Mouse (Mus musculus) myocyte (in vitro differentiated cells): Measurements from ENCODE around the gene Zfp422. TPM values are rescaled to one million over a fixed set of nuclear protein-coding genes. Genes with fewer than 3 reads are reported as not detected.

Source experiments
- H3K27me3 ChIP-seq: one replicate; pipeline ENCODE4 v1.6.1; 2011; ENCODE audit not compliant: control insufficient read depth, insufficient read depth, insufficient read length
- H3K36me3 ChIP-seq: one replicate; pipeline ENCODE4 v1.6.1; 2011; ENCODE audit not compliant: control insufficient read depth, insufficient read depth
- H3K4me2 ChIP-seq: one replicate; pipeline ENCODE4 v1.6.1; 2011; ENCODE audit warnings: low read depth, control low read depth
- H3K4me3 ChIP-seq: one replicate; pipeline ENCODE4 v1.5.1; 2011; ENCODE audit warnings: mild to moderate bottlenecking, control low read depth, moderate library complexity
- H3K79me2 ChIP-seq: one replicate; pipeline ENCODE4 v1.6.1; 2011; ENCODE audit not compliant: control insufficient read depth, insufficient read depth
- H3ac ChIP-seq: one replicate; pipeline ENCODE4 v1.6.1; 2011; ENCODE audit not compliant: control insufficient read depth, insufficient read length
- CEBPB ChIP-seq: IDR thresholded peaks from 2 replicates; pipeline ENCODE4 v1.6.1; 2011; ENCODE audit warnings: mild to moderate bottlenecking, moderate library complexity; ENCODE audit not compliant: poor library complexity, insufficient read depth, severe bottlenecking
- E2F4 ChIP-seq: IDR thresholded peaks from one replicate; pipeline ENCODE4 v1.6.1; 2011; ENCODE audit warnings: mild to moderate bottlenecking, control low read depth, moderate library complexity; ENCODE audit not compliant: insufficient read depth
- MAX ChIP-seq: IDR thresholded peaks from one replicate; pipeline ENCODE4 v1.6.1; 2011; ENCODE audit warnings: low read depth, mild to moderate bottlenecking, control low read depth
- MYOD1 ChIP-seq, 3 experiments: IDR thresholded peaks; one replicate each; pipeline ENCODE4 v1.6.1; 2011; ENCODE audit warnings: control low read depth in 2 of 3, low read depth in 2 of 3, mild to moderate bottlenecking in 2 of 3, moderate library complexity in 1 of 3; ENCODE audit not compliant: insufficient read length in 2 of 3, control insufficient read depth in 1 of 3
- MYOG ChIP-seq, 3 experiments: IDR thresholded peaks; one replicate each; pipeline ENCODE4 v1.6.1; 2011; ENCODE audit warnings: control low read depth in 2 of 3, low read depth in 2 of 3, mild to moderate bottlenecking in 2 of 3; ENCODE audit not compliant: insufficient read length in 2 of 3, control insufficient read depth in 1 of 3, insufficient read depth in 1 of 3
- POLR2A ChIP-seq: IDR thresholded peaks from one replicate; pipeline ENCODE4 v1.6.1; 2011; ENCODE audit warnings: low read depth, mild to moderate bottlenecking, control low read depth, moderate library complexity; ENCODE audit not compliant: insufficient read length
- POLR2AphosphoS2 ChIP-seq: IDR thresholded peaks from one replicate; pipeline ENCODE4 v1.6.1; 2011; ENCODE audit warnings: low read depth, control low read depth; ENCODE audit not compliant: insufficient read length
- REST ChIP-seq: IDR thresholded peaks from one replicate; pipeline ENCODE4 v1.6.1; 2011; ENCODE audit warnings: mild to moderate bottlenecking, control low read depth, moderate library complexity; ENCODE audit not compliant: insufficient read depth, insufficient read length
- SRF ChIP-seq: IDR thresholded peaks from one replicate; pipeline ENCODE4 v1.6.1; 2011; ENCODE audit warnings: low read depth; ENCODE audit not compliant: control insufficient read depth, insufficient read length
- TCF12 ChIP-seq: IDR thresholded peaks from one replicate; pipeline ENCODE4 v1.6.1; 2011; ENCODE audit warnings: mild to moderate bottlenecking, control low read depth; ENCODE audit not compliant: poor library complexity, insufficient read depth, severe bottlenecking
- TCF3 ChIP-seq: IDR thresholded peaks from one replicate; pipeline ENCODE4 v1.6.1; 2011; ENCODE audit warnings: low read depth, control low read depth; ENCODE audit not compliant: insufficient read length
- USF1 ChIP-seq: IDR thresholded peaks from one replicate; pipeline ENCODE4 v1.6.1; 2011; ENCODE audit warnings: low read depth, mild to moderate bottlenecking, control low read depth, moderate library complexity
- polyA plus RNA-seq: library from polyadenylated mRNA; unstranded; fragments of >200 nt; fragmentation: generic; extraction: Trizol; gene quantifications from one replicate; pipeline ENCODE4 v1.2.1, GENCODE M21; 2012; ENCODE audit warnings: missing spikeins

The Zfp422 gene
- polyA plus RNA-seq, 1 experiment, result 5.2 TPM

DNA sequence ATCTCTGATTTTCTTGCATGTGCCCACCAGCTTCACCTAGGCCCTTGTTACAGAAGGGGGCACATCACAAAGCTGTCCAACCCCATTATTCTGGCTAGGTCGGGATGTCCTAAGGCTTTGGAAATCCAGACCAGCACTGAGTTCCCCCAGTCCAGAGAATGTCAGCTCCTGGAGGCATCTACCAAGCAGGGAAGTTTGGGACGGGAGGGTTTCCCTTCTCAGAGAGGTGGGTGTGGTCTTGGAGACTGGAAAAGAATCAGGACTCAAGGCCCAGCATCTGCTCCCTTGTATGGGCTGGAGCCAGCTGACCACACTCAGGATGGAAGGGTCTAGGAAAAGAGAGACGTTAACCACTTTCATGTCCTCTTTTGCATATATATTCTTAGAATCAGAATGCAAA, 24.4 kb upstream of the Zfp422 start:
- no peaks in the 10 kb centered on the region for H3K36me3 ChIP-seq
- no peak overlapping the region for H3ac ChIP-seq
- H3K79me2 ChIP-seq, result no peaks in the 10 kb centered on the region
- no peak for TF ChIP-seq TCF12
- TF ChIP-seq POLR2A, result no peak
- TF ChIP-seq REST, result no peak
- no peak for TF ChIP-seq POLR2AphosphoS2
- TF ChIP-seq MYOG (IDR thresholded peaks at IDR 0.05; ENCODE audit: control insufficient read depth in 1 of 3, insufficient read depth in 1 of 3, insufficient read length in 2 of 3, low read depth in 2 of 3), result no peak
- no peak for TF ChIP-seq MAX
- no peak for TF ChIP-seq SRF
- TF ChIP-seq CEBPB, result no peak
- no peak for TF ChIP-seq USF1
- no peak for TF ChIP-seq E2F4
- no peak for TF ChIP-seq TCF3
- no peak for TF ChIP-seq MYOD1 (IDR thresholded peaks at IDR 0.05; ENCODE audit: control insufficient read depth in 1 of 3, insufficient read length in 2 of 3, low read depth in 2 of 3)
- no peaks in the 10 kb centered on the region for H3K27me3 ChIP-seq
- no peak overlapping the region for H3K4me2 ChIP-seq
- no peak overlapping the region for H3K4me3 ChIP-seq

DNA sequence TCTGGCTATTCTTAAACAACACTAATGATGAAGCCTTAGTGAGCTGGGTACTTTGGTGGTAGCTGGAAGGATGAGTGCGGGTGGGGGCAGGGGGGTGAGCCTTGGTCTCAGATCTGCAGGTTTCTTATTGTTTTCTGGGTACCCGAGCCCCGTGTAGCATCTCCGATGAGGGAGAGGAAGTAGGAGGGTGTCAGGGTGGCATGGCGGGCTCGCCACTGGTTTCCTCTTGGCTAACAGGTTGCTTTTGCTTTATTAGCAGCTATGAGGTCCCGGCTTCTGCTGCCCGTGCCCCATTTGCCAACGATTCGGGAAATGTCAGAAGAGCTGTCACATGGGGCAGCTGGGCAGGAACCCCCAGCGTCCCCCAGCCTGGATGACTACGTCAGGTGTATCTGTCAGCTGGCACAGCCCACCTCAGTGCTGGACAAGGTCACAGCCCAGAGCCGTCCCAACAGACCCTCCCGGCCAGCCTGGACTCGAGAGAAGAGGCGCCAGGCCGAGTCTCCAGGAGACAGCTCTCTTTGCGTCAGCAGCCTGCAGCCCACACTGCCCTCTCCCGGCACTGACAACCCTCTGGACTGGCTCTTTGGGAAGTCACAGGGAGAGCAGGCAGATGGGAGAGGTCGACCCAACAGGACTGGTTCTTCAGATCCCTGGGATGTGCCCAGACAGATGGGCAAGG, 22.8 kb upstream of the Zfp422 start:
- Histone ChIP-seq H3K4me3 (peak overlapping the region; percentile 21), H3K27me3 (no peaks in the 10 kb centered on the region), H3K36me3 (no peaks in the 10 kb centered on the region), H3K4me2 (peak overlapping the region; percentile 79), H3K79me2 (no peaks in the 10 kb centered on the region), H3ac (no peak overlapping the region)
- TF ChIP-seq MYOG (IDR thresholded peaks at IDR 0.05; ENCODE audit: control insufficient read depth in 1 of 3, insufficient read depth in 1 of 3, insufficient read length in 2 of 3, low read depth in 2 of 3) (peak in 1 of 3 experiments; percentile 14), CEBPB (no peak), POLR2A (no peak), USF1 (no peak), MAX (no peak)

- H3K79me2 ChIP-seq, result no peaks in the 10 kb centered on the region
- H3K36me3 ChIP-seq, result no peaks in the 10 kb centered on the region
- peak within 1 kb of the TSS; percentile 21 for H3K4me3 ChIP-seq
- no peaks in the 10 kb centered on the region for H3K27me3 ChIP-seq
- peak within 1 kb of the TSS; percentile 79 for H3K4me2 ChIP-seq
- TF ChIP-seq CEBPB (no peak), MYOD1 (IDR thresholded peaks at IDR 0.05; ENCODE audit: control insufficient read depth in 1 of 3, insufficient read length in 2 of 3, low read depth in 2 of 3) (peak in 1 of 3 experiments; percentile 49), E2F4 (no peak), POLR2A (peak; percentile 65), MYOG (IDR thresholded peaks at IDR 0.05; ENCODE audit: control insufficient read depth in 1 of 3, insufficient read depth in 1 of 3, insufficient read length in 2 of 3, low read depth in 2 of 3) (peak in 1 of 3 experiments; percentile 71), POLR2AphosphoS2 (peak; percentile 49)
- H3ac ChIP-seq, result no peak within 1 kb of the TSS
Measured at GRCm38 (mm10) chr6:116650406-116650805, 21.6 kb upstream of the Zfp422 start, which contains the start of gene Depp1. Depp1 (plus strand) TSS chr6:116650609.

- H3K4me3 ChIP-seq, result no peak overlapping the region
- peak overlapping the region; percentile 79 for H3K4me2 ChIP-seq
- H3ac ChIP-seq, result no peak overlapping the region
- TF ChIP-seq POLR2A (no peak), CEBPB (no peak), E2F4 (no peak), MAX (no peak), POLR2AphosphoS2 (no peak), SRF (no peak), TCF3 (no peak), USF1 (no peak), TCF12 (no peak), REST (no peak), MYOG (IDR thresholded peaks at IDR 0.05; ENCODE audit: control insufficient read depth in 1 of 3, insufficient read depth in 1 of 3, insufficient read length in 2 of 3, low read depth in 2 of 3) (no peak)
- H3K36me3 ChIP-seq, result no peaks in the 10 kb centered on the region
- no peaks in the 10 kb centered on the region for H3K27me3 ChIP-seq
- no peaks in the 10 kb centered on the region for H3K79me2 ChIP-seq
Measured at GRCm38 (mm10) chr6:116649811-116650210, 21.0 kb upstream of the Zfp422 start.

- Histone ChIP-seq H3ac (no peak overlapping the region), H3K27me3 (no peaks in the 10 kb centered on the region), H3K4me3 (no peak overlapping the region), H3K4me2 (no peak overlapping the region), H3K36me3 (no peaks in the 10 kb centered on the region), H3K79me2 (no peaks in the 10 kb centered on the region)
- TF ChIP-seq SRF (no peak), USF1 (no peak), E2F4 (no peak), MAX (no peak), POLR2AphosphoS2 (no peak), MYOD1 (IDR thresholded peaks at IDR 0.05; ENCODE audit: control insufficient read depth in 1 of 3, insufficient read length in 2 of 3, low read depth in 2 of 3) (no peak), MYOG (IDR thresholded peaks at IDR 0.05; ENCODE audit: control insufficient read depth in 1 of 3, insufficient read depth in 1 of 3, insufficient read length in 2 of 3, low read depth in 2 of 3) (no peak), TCF3 (no peak), TCF12 (no peak), REST (no peak), POLR2A (no peak)
Measured at GRCm38 (mm10) chr6:116647763-116648162, 19.0 kb upstream of the Zfp422 start.
